Mouse (Mus musculus): ENCODE measurements at regions not wholly inside any gene's neighbourhood (a gene's known extent, or its start where the extent isn't known, plus 50 kb on each side); places are given as distances from the start of the nearest gene placed in this dataset.

DNA sequence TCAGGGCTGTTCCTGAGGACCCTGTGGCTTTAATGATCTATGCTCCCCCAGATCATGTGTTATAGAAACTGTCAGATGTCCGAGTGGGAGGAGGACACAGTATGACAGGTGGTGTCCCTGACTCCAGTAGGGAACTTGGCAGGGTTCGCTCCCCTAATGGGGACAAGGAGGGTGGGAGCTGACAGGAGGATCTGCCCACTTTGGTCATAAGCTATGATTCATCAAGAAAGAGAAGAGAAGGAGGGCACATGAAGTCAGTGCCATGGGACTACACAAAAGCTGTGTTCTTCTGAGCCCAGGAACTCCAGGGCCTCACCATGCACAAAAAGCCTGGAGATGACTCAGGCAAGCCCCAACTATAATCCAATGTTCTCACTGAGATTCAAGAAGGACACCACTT is 162.2 kb upstream of the Brinp1 start:
- peak; percentile 36 for DNase-seq

- DNase-seq = no peak
These were observed 151.0 kb upstream of the Brinp1 start for GRCm38 (mm10) chr4:69105188-69105587.

GRCm38 (mm10) chr4:69095748-69096408 is 141.7 kb upstream of the Brinp1 start:
- DNase-seq = peak; percentile 51

- no peak for DNase-seq
These were observed 123.9 kb upstream of the Brinp1 start for GRCm38 (mm10) chr4:69078085-69078484.

GRCm38 (mm10) chr4:69077316-69077715 is 123.1 kb upstream of the Brinp1 start:
- DNase-seq = no peak

DNA sequence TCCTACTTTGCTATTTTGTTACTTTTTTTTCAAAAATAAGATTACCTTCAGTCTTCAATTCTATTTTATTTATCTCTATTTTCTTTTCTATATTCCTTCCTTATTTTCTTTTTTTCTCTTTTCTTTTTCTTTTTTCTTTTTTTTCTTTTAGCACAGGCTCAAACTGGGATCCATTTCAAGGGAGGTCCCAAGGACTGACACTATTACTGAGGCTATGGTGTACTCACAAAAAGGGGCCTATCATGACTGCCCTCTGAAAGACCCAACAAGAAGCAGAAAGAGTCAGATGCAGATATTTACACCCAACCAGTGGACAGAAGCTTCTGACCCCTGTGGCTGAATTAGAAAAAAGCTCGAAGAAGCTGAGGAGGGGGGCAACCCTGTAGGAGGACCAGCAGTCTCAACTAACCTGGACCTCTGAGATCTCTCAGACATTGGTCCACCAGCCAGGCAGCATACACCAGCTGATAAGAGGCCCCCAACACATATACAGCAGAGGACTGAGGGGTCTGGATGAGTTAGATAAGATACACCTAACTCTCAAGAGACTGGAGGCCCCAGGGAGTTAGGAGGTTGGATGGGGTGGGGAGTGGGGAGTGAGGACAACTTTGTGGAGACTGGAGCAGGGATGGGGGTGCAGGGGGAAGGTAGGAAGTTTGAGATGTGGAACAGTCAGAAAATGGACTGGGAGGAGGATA is 85.6 kb upstream of the Brinp1 start:
- DNase-seq = no peak

DNA sequence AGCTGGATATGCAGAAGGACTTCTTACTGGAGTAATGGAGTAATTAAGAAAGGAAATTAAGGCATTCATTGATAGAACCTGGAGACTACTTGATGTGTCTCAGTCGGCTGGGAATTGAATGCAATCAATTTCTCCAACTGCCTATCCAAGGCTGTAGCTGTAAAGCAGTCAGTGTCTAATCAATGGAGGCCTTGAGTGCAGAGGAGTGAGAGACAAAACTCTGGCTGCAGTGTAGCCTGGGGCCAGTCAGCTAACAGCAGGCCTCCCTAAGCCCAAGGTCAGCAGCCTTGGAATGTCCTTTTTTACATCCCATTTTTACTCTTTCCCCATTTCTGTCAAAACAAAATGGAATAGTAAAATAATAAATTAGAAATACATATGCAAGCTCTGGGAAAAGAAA is 80.0 kb upstream of the Brinp1 start:
- DNase-seq = no peak

- DNase-seq = no peak
These were observed 66.0 kb upstream of the Brinp1 start for GRCm38 (mm10) chr4:69020159-69020727.

DNA sequence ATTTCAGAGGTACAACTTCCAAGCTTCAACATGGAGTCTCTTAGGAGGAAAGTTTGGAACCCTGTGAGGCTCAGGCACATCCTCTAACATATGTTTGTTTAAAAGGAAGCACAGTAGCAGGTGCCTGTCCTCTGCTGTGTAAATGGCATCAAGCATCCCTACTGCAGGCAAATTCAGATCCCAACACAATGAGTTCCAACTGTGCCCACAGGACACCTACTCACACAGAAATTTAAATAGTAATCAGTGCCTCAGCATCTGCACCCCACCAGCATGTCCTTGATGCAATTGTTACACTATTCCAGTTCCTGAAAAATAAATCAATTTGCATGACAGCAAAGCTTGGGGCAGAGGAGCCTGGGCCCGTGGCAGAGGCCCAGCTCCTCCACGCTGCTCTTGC is 61.2 kb upstream of the Brinp1 start:
- DNase-seq = peak; percentile 46
